Mouse (Mus musculus) midbrain, embryonic 11.5 days (tissue): ENCODE measurements at regions not wholly inside any gene's neighbourhood (a gene's known extent, or its start where the extent isn't known, plus 50 kb on each side); places are given as distances from the start of the nearest gene placed in this dataset.

Experiments
- ATAC-seq: fragments of 200-750 bp; cut with Nextera tagmentation; 2 replicates; pipeline ENCODE4 v1.8.0; 2017; ENCODE audit warnings: moderate TSS enrichment, moderate library complexity; ENCODE audit not compliant: low FRiP score
- DNase-seq: peaks from one replicate; pipeline ENCODE4 v3.0.0; 2015; ENCODE audit warnings: low spot score; ENCODE audit errors: missing footprints
- H3K27ac ChIP-seq: fragments of 300-500 bp; sonication (generic); 2 replicates; pipeline ENCODE4 v1.5.1; 2014; ENCODE audit warnings: low read depth, low read length
- H3K27me3 ChIP-seq: fragments of 300-500 bp; sonication (generic); 2 replicates; pipeline ENCODE4 v1.6.1; 2014; ENCODE audit warnings: mild to moderate bottlenecking, low read length, moderate library complexity, mixed read lengths; ENCODE audit not compliant: control insufficient read depth, insufficient read depth
- H3K36me3 ChIP-seq: fragments of 300-500 bp; sonication (generic); 2 replicates; pipeline ENCODE4 v1.6.1; 2014; ENCODE audit warnings: mild to moderate bottlenecking, low read length, moderate library complexity, mixed read lengths; ENCODE audit not compliant: control insufficient read depth, insufficient read depth
- H3K4me1 ChIP-seq: fragments of 300-500 bp; sonication (generic); 2 replicates; pipeline ENCODE4 v1.6.1; 2014; ENCODE audit warnings: low read length; ENCODE audit not compliant: control insufficient read depth, insufficient read depth
- H3K4me2 ChIP-seq: fragments of 300-500 bp; sonication (generic); 2 replicates; pipeline ENCODE4 v1.6.1; 2014; ENCODE audit warnings: mild to moderate bottlenecking, moderate library complexity
- H3K4me3 ChIP-seq: fragments of 300-500 bp; sonication (generic); 2 replicates; pipeline ENCODE4 v1.5.1; 2014; ENCODE audit warnings: low read depth, low read length
- H3K9ac ChIP-seq: fragments of 300-500 bp; sonication (generic); 2 replicates; pipeline ENCODE4 v1.6.1; 2014; ENCODE audit warnings: low read length
- H3K9me3 ChIP-seq: fragments of 300-500 bp; sonication (generic); 2 replicates; pipeline ENCODE4 v1.6.1; 2016; ENCODE audit warnings: low read length; ENCODE audit not compliant: control insufficient read depth
- WGBS: fragments of 180-500 bp; shearing (Covaris S2); extraction: QIAGEN DNeasy Blood & Tissue Kit; methylation state at CpG from one replicate; pipeline ENCODE4 v1.1.7; 2014; 5-methylcytosine and 5-hydroxymethylcytosine counted together

- Histone ChIP-seq H3K27ac (no peak overlapping the region), H3K36me3 (no peaks in the 10 kb centered on the region), H3K27me3 (no peaks in the 10 kb centered on the region), H3K4me2 (no peak overlapping the region), H3K9ac (no peak overlapping the region), H3K4me3 (no peak overlapping the region), H3K4me1 (no peaks in the 10 kb centered on the region), H3K9me3 (no peaks in the 10 kb centered on the region)
- ATAC-seq (no peak), DNase-seq (no peak)
- WGBS: 96% methylated on average over 4 of the region's 4 CpGs
Observed at GRCm38 (mm10) chr11:18734904-18735664, 283.7 kb downstream of the Meis1 start.

GRCm38 (mm10) chr11:18734075-18734474 lies 284.7 kb downstream of the Meis1 start:
- H3K27me3 ChIP-seq: no peaks in the 10 kb centered on the region
- no peak overlapping the region for H3K27ac ChIP-seq
- ATAC-seq (no peak), DNase-seq (no peak)
- WGBS: 95% methylated on average over 1 of the region's 1 CpGs
- H3K9me3 ChIP-seq: no peaks in the 10 kb centered on the region
- no peak overlapping the region for H3K4me2 ChIP-seq
- H3K36me3 ChIP-seq: no peaks in the 10 kb centered on the region
- no peak overlapping the region for H3K9ac ChIP-seq
- H3K4me1 ChIP-seq: no peaks in the 10 kb centered on the region
- no peak overlapping the region for H3K4me3 ChIP-seq

- Histone ChIP-seq H3K4me2 (no peak overlapping the region), H3K4me1 (no peaks in the 10 kb centered on the region), H3K4me3 (no peak overlapping the region), H3K9me3 (no peaks in the 10 kb centered on the region), H3K9ac (no peak overlapping the region), H3K36me3 (no peaks in the 10 kb centered on the region), H3K27me3 (no peaks in the 10 kb centered on the region), H3K27ac (no peak overlapping the region)
- DNase-seq (no peak), ATAC-seq (no peak)
- WGBS: 70% methylated on average over 4 of the region's 4 CpGs
Observed at GRCm38 (mm10) chr11:18729742-18730141, 289.0 kb downstream of the Meis1 start.

- Histone ChIP-seq H3K4me3 (no peak overlapping the region), H3K9me3 (no peaks in the 10 kb centered on the region), H3K36me3 (no peaks in the 10 kb centered on the region), H3K9ac (no peak overlapping the region), H3K4me1 (no peaks in the 10 kb centered on the region), H3K27ac (no peak overlapping the region), H3K27me3 (no peaks in the 10 kb centered on the region), H3K4me2 (no peak overlapping the region)
- ATAC-seq: no peak
- no peak for DNase-seq
- 86% methylated on average over 8 of the region's 8 CpGs for WGBS
Observed at GRCm38 (mm10) chr11:18722770-18723169, 296.0 kb downstream of the Meis1 start.

GRCm38 (mm10) chr11:18715851-18716126 lies 303.0 kb downstream of the Meis1 start:
- H3K4me3 ChIP-seq: no peak overlapping the region
- no peak overlapping the region for H3K9ac ChIP-seq
- no peak for ATAC-seq
- H3K4me2 ChIP-seq: no peak overlapping the region
- no peaks in the 10 kb centered on the region for H3K36me3 ChIP-seq
- H3K27me3 ChIP-seq: no peaks in the 10 kb centered on the region
- DNase-seq: no peak
- H3K9me3 ChIP-seq: no peaks in the 10 kb centered on the region
- H3K27ac ChIP-seq: no peak overlapping the region
- WGBS: 74% methylated on average over 1 of the region's 1 CpGs
- H3K4me1 ChIP-seq: no peaks in the 10 kb centered on the region

- DNase-seq (no peak), ATAC-seq (no peak; the same call in 1 of the 2 replicates)
- no peaks in the 10 kb centered on the region for H3K27me3 ChIP-seq
- 79% methylated on average over 2 of the region's 2 CpGs for WGBS
- no peak overlapping the region for H3K9ac ChIP-seq
- no peak overlapping the region for H3K27ac ChIP-seq
- H3K36me3 ChIP-seq: no peaks in the 10 kb centered on the region
- no peaks in the 10 kb centered on the region for H3K4me1 ChIP-seq
- H3K4me2 ChIP-seq: no peak overlapping the region
- no peaks in the 10 kb centered on the region for H3K9me3 ChIP-seq
- H3K4me3 ChIP-seq: no peak overlapping the region
Observed at GRCm38 (mm10) chr11:18715050-18715850, 303.5 kb downstream of the Meis1 start.

- Histone ChIP-seq H3K4me2 (no peak overlapping the region), H3K27me3 (no peaks in the 10 kb centered on the region), H3K9me3 (no peaks in the 10 kb centered on the region), H3K4me3 (no peak overlapping the region), H3K4me1 (no peaks in the 10 kb centered on the region), H3K36me3 (no peaks in the 10 kb centered on the region), H3K9ac (no peak overlapping the region), H3K27ac (no peak overlapping the region)
- 82% methylated on average over 5 of the region's 5 CpGs for WGBS
- DNase-seq (no peak), ATAC-seq (no peak)
Observed at GRCm38 (mm10) chr11:18714400-18714799, 304.4 kb downstream of the Meis1 start.

- no peak overlapping the region for H3K4me3 ChIP-seq
- no peak overlapping the region for H3K9ac ChIP-seq
- H3K27ac ChIP-seq: no peak overlapping the region
- ATAC-seq: no peak
- H3K9me3 ChIP-seq: no peaks in the 10 kb centered on the region
- H3K36me3 ChIP-seq: no peaks in the 10 kb centered on the region
- no peaks in the 10 kb centered on the region for H3K4me1 ChIP-seq
- WGBS: 84% methylated on average over 10 of the region's 10 CpGs
- H3K27me3 ChIP-seq: no peaks in the 10 kb centered on the region
- DNase-seq: no peak
- no peak overlapping the region for H3K4me2 ChIP-seq
Observed at GRCm38 (mm10) chr11:18712642-18713053, 306.1 kb downstream of the Meis1 start.

GRCm38 (mm10) chr11:18709628-18710027 lies 309.2 kb downstream of the Meis1 start:
- Histone ChIP-seq H3K27me3 (no peaks in the 10 kb centered on the region), H3K4me2 (no peak overlapping the region), H3K36me3 (no peaks in the 10 kb centered on the region), H3K4me1 (no peaks in the 10 kb centered on the region), H3K9me3 (no peaks in the 10 kb centered on the region), H3K27ac (no peak overlapping the region), H3K9ac (no peak overlapping the region), H3K4me3 (no peak overlapping the region)
- ATAC-seq (no peak), DNase-seq (no peak)
- WGBS: 85% methylated on average over 3 of the region's 3 CpGs
